Mouse (Mus musculus): Measurements from ENCODE around the gene Vav3. TPM values are rescaled to one million over a fixed set of nuclear protein-coding genes. Genes with fewer than 3 reads are reported as not detected.

Vav3 gene
- total RNA-seq, 2 experiments from 2014 or later, result 4.2 to 9.0 TPM

DNA sequence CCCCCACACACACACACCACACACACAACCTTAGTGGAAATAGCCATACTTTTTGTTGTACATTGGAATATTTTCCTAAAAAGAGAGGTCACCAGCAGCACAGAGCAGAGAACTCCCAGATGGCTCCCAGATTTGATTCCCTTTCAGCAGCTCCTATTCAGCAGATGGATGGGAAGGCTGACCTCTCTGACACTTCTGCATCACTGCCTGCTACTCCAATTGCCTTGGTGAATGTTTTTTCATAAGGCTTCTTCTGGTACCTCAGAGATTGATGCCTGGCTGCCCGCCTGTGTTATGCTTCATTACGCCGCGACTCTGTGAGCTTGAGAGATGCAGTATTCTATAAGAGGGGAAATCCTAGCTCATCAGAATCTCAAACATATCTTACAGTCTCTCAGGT lies 220.8 kb downstream of the Vav3 start:
- intact Hi-C loops (cut with DNase I), result no loop called here
- DNase-seq (ENCODE audit: low spot score in 2 of 2), result no peak

DNA sequence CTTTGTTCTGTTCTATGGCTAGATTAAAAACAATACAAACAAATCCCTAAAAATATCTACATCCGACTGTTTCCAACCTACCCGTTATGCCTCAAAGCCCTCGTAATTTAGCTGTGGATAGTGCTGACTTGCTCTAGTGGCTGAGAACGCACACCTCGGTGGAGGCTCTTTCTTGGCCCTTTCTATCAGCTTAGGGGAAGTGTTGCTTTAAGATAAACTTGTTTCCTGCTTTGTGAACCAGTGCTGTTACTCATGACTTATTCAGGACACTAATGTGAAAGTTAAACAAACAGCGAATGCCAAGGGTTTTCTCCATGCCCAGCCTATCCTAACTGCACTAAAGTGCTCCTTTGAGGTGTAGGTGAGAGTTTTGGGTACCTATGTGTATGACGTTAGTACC lies 221.3 kb downstream of the Vav3 start:
- intact Hi-C loops (cut with DNase I), result no loop called here
- DNase-seq (ENCODE audit: low spot score in 2 of 2), result no peak

DNA sequence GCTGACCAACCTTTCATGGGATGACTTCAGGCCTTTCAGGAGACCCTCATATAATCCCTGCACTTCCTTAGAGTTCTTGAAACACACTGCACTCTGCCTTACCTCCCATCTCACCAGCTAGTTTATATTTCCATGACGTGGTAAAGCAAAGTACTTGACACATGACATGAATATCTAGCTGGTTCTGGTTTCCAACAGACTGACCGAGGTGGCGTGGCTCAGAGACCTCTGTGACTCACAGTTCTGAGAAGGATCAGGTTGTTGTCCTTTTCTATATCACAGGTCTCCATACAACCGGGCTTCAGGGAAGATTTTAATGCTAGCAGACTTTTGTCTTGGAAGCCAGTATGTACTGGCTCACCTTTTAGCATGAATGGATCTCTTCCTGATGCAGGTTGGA lies 221.8 kb downstream of the Vav3 start:
- intact Hi-C loops (cut with DNase I), result no loop called here
- DNase-seq (ENCODE audit: low spot score in 2 of 2), result no peak

DNA sequence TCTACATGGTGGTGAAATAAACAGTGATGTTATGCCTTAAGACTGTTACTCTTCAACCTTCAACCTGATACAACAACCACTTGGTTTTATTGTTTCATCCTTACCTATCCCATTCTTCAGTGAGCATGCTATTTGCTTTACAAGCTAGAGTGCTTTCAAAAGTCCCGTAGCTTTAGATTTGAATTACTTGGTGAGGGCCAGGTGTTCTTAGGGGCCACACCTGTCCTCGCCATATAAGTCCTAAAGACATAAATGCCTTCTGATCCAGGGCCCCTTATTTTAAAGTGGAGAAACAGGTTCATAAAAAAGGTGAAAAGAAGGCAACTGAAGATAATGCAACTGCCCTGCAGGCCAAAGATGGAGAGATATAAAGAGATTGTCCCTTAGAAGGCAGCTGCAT lies 224.0 kb downstream of the Vav3 start:
- intact Hi-C loops (cut with DNase I), result no loop called here
- DNase-seq (ENCODE audit: low spot score in 2 of 2), result no peak

DNA sequence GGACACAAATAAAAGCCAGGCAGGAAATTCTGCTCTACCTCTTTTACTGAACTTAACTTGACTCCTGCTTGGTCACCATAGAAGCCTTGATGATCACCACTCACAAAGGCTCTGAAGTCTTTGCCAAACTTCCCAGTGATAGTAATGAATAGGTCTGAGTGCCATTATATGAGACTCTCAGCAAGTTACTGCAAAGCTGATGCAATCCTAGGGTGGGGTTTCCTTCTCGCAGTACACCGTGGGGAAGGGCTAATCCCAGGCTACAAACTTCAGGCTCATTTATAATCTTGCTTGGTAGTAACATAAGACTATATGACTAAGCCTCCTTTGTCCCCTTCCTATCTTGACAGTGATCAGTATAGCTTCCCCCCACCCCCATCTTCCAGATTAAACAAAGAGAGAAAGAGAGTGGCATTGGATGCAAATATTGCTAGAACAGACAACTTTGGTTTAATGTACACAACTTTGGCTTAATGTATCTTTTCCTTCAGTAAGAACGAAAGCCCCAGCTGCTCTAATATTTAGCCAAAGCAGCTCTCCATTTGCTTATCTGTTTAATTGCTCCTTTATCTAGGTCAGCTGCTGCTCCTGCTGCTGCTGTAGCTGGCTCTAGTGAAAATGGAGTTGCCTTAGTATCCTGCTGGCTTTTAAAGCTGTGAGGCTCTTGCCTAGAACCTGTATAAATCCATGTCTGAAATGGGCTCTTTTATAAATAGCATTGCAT lies 228.3 kb downstream of the Vav3 start:
- intact Hi-C loops (cut with DNase I), result no loop called here
- DNase-seq (ENCODE audit: low spot score in 2 of 2), result no peak

DNA sequence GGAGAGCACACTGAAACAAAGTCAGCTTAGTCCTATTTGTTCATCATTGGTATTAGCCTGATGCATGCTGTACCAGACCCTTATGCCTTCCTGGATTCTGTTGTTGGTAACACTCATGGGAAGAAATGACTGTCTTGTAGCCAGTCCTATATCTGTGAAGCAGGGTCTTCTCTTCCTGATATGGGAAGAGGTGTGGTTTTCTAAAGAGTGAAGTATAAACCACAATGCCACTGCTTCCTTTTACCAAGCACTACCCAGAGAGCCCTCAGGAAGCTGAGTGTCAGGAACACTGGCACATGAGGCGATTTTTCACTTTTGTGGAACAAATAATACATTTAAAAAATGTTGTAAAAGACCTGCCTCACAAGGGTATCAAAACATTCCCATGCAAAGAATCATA lies 231.0 kb downstream of the Vav3 start:
- intact Hi-C loops (cut with DNase I), result no loop called here
- no peak for DNase-seq (ENCODE audit: low spot score in 2 of 2)

DNA sequence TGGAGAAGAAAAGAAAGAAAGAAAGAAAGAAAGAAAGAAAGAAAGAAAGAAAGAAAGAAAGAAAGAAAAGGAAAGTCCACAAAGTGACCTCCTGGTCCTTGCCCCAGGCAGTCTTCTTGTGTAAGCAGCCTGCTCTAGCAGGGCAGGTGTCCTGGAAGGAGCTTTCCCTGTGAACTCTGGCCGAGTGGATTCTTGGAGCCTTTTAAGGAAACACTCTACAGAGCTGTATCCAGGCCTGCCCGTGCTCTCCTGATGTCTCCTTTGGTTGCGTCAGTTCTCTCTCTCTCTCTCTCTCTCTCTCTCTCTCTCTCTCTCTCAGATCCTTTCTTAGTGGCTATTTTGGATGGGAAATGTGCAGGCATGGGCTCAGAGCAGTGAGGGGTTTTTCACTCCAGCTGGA lies 232.4 kb downstream of the Vav3 start:
- no peak for DNase-seq (ENCODE audit: low spot score in 2 of 2)
- intact Hi-C loops (cut with DNase I), result no loop called here

DNA sequence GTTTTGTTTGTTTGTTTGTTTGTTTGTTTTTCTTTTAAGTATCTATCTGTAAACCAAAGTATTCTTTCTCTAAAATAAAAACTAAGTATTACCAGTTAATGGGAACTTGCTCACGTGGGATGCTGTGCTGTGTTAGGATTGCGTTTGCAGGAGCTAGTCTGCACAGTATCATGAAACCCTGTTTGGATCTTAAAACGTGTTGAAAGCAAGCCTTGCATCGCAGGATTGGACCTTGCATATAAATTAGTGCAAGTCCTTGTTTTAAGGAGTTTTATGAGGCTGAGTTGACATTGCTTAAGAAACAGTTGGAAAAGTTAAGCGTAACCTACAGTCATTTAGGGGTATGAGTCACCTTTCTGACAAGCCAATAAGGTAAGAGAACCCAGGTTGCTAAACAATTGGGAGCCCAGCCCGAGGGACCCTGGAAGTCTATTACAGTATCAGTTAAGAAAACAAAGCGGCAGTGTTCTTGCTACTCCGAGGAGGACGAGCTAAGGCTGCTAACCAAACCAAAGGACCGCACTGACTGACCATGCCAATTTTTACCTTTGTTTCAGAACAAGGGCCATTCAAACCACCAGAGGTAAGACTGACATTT lies 233.2 kb downstream of the Vav3 start:
- no peak for DNase-seq (ENCODE audit: low spot score in 2 of 2)
- intact Hi-C loops (cut with DNase I), result no loop called here

DNA sequence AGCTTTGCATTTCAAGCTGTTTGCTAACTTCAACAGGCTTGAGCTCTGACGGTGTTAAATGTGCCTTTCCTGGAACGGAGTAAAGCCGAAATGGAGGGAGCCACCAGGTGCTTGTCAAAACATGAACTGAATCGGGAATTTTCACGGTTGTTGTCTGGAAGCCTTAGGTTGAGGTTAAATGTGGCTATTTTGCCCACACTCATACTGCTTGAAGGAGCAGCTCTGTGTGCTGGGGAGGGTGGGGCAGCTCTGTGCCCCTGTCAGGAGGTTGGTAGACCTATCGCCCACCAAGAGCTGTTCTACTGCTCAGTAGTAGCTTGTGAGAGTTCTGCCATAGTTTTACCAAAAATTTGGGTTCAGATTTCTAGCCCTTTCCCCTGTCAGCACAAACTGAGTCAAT lies 233.7 kb downstream of the Vav3 start:
- DNase-seq (ENCODE audit: low spot score in 2 of 2), result no peak
- intact Hi-C loops (cut with DNase I), result no loop called here

DNA sequence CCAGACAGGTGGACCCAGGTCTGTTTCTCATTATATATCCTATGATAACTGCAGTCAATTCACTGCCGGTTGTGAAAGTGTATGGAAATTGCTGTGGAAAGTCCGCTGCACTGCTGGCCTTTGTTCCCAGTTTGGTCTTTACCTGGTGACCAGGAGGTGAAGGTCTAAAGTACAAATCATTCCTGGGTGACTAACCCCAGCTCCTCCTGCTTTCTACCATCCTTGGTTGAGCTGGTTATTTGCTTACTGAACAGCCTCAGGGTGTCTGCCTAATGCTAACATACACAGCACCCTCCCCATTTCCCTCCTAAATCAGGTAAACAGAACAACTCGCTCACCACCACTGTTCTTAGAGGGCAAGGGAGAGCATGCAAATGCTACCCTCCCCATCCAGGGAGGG lies 237.9 kb downstream of the Vav3 start:
- DNase-seq (ENCODE audit: low spot score in 2 of 2), result no peak
- intact Hi-C loops (cut with DNase I), result no loop called here

DNA sequence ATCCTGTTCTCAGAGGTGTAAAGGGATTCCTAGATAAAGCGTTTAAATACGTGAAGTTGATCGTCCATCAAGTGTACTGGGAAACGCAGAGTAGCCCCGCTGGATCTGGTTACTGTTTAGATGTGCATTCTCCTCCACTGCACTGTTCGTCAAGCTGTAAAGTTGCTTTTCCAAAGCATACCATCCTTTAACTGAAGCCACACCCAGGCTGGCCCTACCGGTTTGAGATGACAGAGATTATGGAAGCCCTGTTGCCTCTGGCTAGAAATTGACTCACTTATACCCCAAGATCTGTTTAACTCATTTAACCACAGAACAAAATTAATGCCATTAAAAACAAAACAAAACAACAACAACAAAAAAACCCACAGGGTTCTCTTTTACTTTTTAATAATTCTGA lies 238.5 kb downstream of the Vav3 start:
- intact Hi-C loops (cut with DNase I), result no loop called here
- DNase-seq (ENCODE audit: low spot score in 2 of 2), result no peak

DNA sequence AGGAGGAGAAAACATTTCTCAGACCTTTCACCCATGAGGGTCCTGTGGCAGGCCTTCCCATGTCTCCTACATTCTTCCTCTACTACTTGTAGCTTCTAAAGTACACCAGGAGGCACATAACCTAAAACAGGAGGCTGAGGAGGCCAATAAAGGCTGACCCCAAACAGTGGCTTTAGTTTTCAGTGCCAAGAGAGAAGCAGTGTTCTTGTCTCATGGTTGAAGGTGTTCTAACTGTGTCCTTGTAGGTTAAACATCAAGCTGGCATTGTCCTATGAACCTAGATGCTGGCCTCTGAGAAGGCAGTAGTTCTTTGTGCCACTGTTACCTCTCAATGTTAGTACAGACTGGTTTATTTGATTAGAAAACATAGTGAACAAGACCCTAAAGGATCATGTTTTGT lies 245.5 kb downstream of the Vav3 start:
- intact Hi-C loops (cut with DNase I), result no loop called here
- no peak for DNase-seq (ENCODE audit: low spot score in 2 of 2)

DNA sequence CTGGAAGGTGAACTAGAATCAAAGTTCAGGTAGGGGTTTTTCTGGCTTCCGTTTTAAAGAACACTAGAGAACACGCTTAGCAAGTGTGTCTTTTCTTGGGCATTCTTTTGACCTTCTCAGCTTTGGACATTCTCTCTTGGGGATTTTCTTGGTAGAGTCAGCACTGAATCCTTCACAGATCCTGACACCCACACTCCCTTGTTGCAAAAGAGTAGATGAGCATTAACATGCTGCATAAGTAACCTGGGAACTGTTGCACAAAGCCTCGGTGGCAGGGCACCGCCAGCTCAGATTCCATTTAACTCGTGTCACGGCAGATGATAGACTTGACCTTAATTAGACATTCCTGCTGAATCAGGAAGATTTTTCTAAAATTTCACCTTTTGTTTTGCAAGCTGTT lies 252.5 kb downstream of the Vav3 start:
- no peak for DNase-seq (ENCODE audit: low spot score in 2 of 2)
- intact Hi-C loops (cut with DNase I), result no loop called here

DNA sequence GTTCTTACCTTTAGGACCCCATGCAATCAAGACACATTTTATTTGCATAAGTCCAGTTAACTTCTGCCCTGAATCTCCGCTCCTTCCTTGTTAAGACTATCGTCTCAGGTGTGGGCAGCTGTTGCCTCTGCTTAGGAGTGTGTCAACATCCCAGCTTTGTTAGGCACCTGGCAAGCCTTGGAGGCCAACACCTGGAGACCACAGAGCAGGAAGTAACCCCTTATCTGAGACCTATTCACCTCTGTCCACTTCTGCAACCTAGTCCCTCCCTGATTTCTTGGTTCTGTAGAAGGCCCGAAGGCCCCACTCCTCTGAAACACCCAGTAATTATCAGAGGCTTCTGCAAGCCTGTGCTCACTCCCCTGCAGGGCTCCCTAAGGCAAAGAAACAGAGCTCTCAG lies 255.6 kb downstream of the Vav3 start:
- intact Hi-C loops (cut with DNase I), result no loop called here

DNA sequence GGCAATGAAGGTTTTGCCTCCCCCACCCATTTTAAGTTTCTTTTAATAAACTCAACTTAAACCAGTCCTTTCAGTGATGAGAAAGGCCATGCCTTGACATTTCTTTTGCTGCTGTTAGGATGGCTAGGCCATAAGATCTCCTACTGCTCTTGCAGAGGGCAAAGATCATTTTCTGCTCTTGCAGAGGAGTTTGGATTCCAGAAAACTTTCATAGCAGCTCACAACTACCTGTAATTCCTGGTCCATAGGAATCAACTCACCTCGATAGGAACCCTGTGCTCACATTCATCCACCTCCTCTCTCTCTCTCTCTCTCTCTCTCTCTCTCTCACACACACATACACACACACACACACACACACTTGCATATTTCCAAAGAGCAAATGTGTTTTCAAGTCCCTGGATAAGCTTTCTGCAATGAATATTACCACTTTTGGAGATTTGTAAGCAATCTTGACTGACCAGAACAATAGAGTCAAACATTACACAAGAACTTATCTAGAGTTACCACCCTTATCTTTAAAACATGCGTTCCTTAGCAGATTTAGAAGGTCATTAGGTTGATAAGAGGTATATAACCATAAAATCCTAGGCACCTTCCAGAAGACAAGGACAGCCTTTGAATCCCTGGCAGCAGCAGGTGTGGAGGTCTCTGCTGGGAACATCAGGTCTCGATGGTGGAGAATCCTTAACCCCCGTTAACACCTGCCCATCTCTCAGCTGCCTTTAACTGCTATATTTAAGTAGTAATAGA lies 260.4 kb downstream of the Vav3 start:
- no peak for DNase-seq (ENCODE audit: low spot score in 2 of 2)
- intact Hi-C loops (cut with DNase I), result no loop called here

More for the DNA sequence above, 255.6 kb downstream of the Vav3 start:
- DNase-seq (ENCODE audit: low spot score in 2 of 2), result no peak

DNA sequence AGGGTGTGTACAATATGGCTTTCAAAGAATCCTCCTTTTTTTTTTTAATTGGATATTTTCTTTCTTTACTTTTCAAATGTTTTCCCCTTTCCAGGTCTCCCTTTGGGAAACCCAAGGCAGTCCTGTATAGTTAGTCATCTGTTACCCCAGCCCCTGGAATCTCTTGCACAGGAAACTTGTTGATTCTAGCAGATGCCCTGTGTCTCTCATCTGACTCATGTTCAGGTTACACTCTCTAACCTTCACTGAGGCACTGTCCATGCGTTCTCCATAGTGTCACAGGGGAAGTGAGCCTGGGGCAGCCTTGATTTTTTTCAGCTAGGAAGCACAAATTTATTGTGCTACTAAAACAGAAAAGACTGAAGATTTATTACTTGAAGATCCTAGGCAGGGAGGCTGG lies 262.3 kb downstream of the Vav3 start:
- intact Hi-C loops (cut with DNase I), result no loop called here
- DNase-seq (ENCODE audit: low spot score in 2 of 2), result no peak

DNA sequence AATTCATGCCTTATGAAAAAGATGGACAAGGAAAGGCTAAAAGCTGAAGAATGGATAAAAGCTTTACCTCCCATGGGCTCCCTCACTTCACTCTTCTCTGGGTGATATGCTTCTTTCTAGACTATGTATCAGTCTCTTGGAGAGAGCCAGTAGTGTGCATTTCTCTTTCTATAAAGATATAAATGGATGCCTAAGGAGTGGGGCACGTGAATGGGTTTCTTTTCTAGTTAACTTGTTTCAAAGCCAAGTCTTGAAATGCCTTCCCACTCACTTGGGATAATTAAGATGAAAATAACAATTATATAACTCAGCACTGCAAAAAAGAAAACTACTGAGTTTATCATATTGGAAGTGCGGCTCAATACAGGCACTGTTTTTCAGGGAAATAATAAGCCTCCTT lies 265.7 kb downstream of the Vav3 start:
- intact Hi-C loops (cut with DNase I), result no loop called here

DNA sequence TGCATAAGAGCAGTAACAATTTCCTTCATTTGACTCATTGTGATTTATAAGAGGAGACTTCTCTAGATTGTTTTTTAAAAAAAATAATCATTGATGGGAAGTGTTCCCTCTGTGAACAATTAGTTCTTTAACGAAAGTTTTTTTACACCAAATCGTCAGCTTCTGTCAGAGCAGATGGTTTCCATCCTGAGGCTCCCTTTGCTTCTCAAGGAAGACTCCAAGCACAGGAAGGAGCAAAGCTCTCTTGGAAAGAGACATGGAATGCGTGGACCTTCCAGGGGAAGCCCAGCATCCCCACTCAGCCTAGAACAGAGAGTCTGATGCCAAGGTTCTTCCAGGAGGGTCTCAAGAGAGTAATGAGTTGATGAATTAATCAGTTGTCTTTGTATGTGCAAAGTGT lies 281.3 kb downstream of the Vav3 start:
- intact Hi-C loops (cut with DNase I), result no loop called here
- no peak for DNase-seq (ENCODE audit: low spot score in 2 of 2)

More for the DNA sequence above, 265.7 kb downstream of the Vav3 start:
- no peak for DNase-seq (ENCODE audit: low spot score in 2 of 2)

DNA sequence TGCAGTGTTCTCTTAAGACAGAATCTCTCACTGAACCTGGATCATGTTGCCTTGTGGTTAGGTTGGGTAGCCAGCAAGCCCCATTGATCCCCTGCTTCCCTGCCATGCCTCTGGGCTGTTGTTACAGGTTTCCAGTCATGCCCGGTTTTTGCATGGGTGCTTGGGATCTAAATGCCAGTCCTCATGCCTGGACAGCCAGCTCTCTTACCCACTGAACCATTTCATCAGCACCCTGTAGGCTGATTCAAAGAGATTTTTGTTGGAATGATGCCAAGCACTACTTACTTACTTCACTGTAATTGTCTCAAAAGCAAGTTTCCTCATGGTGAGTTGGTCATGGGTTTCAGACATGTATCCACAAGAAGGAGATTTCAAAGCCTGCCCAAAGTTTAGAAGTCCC lies 281.9 kb downstream of the Vav3 start:
- no peak for DNase-seq (ENCODE audit: low spot score in 2 of 2)
- intact Hi-C loops (cut with DNase I), result no loop called here

DNA sequence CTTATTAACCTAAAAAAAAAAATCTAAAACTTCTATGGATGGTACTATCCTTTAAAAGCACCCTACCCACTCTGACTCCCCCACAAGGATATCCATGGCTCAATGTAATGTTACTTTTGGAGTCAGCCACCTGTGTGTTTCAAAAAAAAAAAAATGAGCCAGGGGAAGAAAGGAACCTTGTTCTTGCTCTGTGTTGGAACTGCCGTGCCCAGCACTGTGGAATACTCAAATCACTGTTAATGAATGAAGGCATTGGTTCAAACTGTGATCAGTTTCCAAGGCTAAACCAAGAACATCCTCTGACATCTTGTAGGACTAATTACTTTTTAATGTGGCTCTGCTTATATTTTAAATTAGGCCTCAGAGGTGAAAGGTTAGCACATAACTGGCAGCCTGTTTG lies 282.4 kb downstream of the Vav3 start:
- intact Hi-C loops (cut with DNase I), result no loop called here
- no peak for DNase-seq (ENCODE audit: low spot score in 2 of 2)

DNA sequence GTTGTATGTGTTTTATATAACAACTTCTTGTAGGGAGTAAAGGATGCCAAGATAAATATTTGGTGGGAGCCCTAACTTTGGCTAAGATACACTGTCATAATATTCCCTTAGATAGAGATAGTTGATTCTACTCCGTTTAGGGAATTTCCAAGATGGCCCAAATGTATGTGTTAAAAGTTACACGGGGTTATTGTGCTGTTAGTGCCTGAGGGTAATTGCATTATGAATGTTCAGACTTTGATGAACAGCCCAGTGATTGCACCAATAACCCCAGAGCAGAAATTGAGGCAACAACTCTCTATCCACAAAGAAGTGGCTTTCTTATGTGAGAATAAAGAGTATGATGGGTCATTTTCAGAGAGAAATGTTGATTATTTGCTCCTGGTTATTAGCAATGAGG lies 283.3 kb downstream of the Vav3 start:
- no peak for DNase-seq (ENCODE audit: low spot score in 2 of 2)
- intact Hi-C loops (cut with DNase I), result no loop called here

Measured in left cerebral cortex, postnatal 36 days (tissue).